Mouse (Mus musculus): ENCODE measurements around the gene Clic6.

DNA sequence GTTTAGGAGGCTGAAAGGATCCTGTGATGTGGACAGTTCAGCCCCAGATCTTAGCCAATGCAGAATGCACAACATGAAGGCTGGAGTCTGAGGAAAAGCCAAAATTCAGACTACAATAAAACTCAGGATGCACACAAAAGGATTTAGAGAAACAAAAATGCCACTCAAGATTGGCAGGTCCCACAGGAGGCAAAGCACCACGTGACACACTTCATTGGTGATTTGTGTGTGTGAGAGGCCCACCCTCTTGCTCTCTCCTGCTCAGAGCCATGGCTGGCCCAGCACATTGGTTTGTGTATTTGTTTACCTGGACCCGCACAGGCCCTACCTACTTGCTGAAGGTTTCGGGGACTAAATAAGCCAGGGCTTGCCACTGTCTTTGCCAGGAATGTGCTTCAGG is 44.3 kb upstream of the Clic6 start:
- no peak for TF ChIP-seq CTCF (IDR thresholded peaks at IDR 0.05; ENCODE audit: insufficient read depth, low read length)
- no peak for TF ChIP-seq POLR2A (IDR thresholded peaks at IDR 0.05; ENCODE audit: borderline replicate concordance, extremely low read depth, low read depth, low read length)
